Mouse (Mus musculus) forebrain, embryonic 10.5 days (tissue): ENCODE measurements around the gene Fmnl2. TPM values are rescaled to one million over a fixed set of nuclear protein-coding genes. Genes with fewer than 3 reads are reported as not detected.

Experiments
- DNase-seq: peaks from one replicate; pipeline ENCODE4 v3.0.0-alpha.2; 2017; ENCODE audit warnings: low spot score; ENCODE audit errors: extremely low spot score
- H3K27ac ChIP-seq: fragments of 300-500 bp; sonication (generic); 2 replicates; pipeline ENCODE4 v1.5.1; 2016; ENCODE audit warnings: mild to moderate bottlenecking
- H3K27me3 ChIP-seq: fragments of 300-500 bp; sonication (generic); 2 replicates; pipeline ENCODE4 v1.6.1; 2016; ENCODE audit warnings: mild to moderate bottlenecking; ENCODE audit not compliant: poor library complexity, severe bottlenecking
- H3K36me3 ChIP-seq: fragments of 300-500 bp; sonication (generic); replicated peaks from 2 replicates; pipeline ENCODE4 v1.6.1; 2016; ENCODE audit warnings: mild to moderate bottlenecking, moderate library complexity
- H3K4me1 ChIP-seq: fragments of 300-500 bp; sonication (generic); 2 replicates; pipeline ENCODE4 v1.6.1; 2016
- H3K4me3 ChIP-seq: fragments of 300-500 bp; sonication (generic); 2 replicates; pipeline ENCODE4 v1.5.1; 2016; ENCODE audit warnings: mild to moderate bottlenecking, moderate library complexity
- H3K9me3 ChIP-seq: fragments of 300-500 bp; sonication (generic); 2 replicates; pipeline ENCODE4 v1.6.1; 2016; ENCODE audit warnings: mild to moderate bottlenecking, moderate library complexity
- WGBS: fragments of 180-500 bp; shearing (Covaris S2); methylation state at CpG from one replicate; pipeline ENCODE4 v1.1.7; 2016; 5-methylcytosine and 5-hydroxymethylcytosine counted together
- polyA plus RNA-seq: library from polyadenylated mRNA; unstranded; fragments of >200 nt; fragmentation: Nextera tagmentation; extraction: Ambion mirVana; gene quantifications from 2 replicates; pipeline ENCODE4 v1.2.1, GENCODE M21; 2016

Fmnl2 gene
- polyA plus RNA-seq, 1 experiment from 2014 or later = 7.4 TPM

GRCm38 (mm10) chr2:53146852-53147251 is 289.2 kb downstream of the Fmnl2 start:
- Histone ChIP-seq H3K4me1 (no peaks in the 10 kb centered on the region), H3K27ac (no peak overlapping the region), H3K27me3 (no peaks in the 10 kb centered on the region), H3K4me3 (no peak overlapping the region), H3K36me3 (peaks cover 96% of the 10 kb centered on the region), H3K9me3 (no peaks in the 10 kb centered on the region)
- no peak for DNase-seq

GRCm38 (mm10) chr2:53173966-53174365 is 316.3 kb downstream of the Fmnl2 start:
- no peaks in the 10 kb centered on the region for H3K27me3 ChIP-seq
- no peaks in the 10 kb centered on the region for H3K4me1 ChIP-seq
- H3K4me3 ChIP-seq = no peak overlapping the region
- H3K36me3 ChIP-seq = peaks cover 65% of the 10 kb centered on the region
- H3K27ac ChIP-seq = no peak overlapping the region
- H3K9me3 ChIP-seq = no peaks in the 10 kb centered on the region
- DNase-seq = no peak

GRCm38 (mm10) chr2:53178966-53179365 is 321.3 kb downstream of the Fmnl2 start:
- H3K9me3 ChIP-seq = no peaks in the 10 kb centered on the region; the same call in 1 of the 2 replicates
- no peak for DNase-seq
- H3K27ac ChIP-seq = no peak overlapping the region
- no peak overlapping the region for H3K4me3 ChIP-seq
- H3K36me3 ChIP-seq = peaks cover 55% of the 10 kb centered on the region
- no peaks in the 10 kb centered on the region for H3K4me1 ChIP-seq
- H3K27me3 ChIP-seq = no peaks in the 10 kb centered on the region
- 95% methylated on average over 3 of the region's 3 CpGs for WGBS

GRCm38 (mm10) chr2:53179876-53180275 is 322.2 kb downstream of the Fmnl2 start:
- Histone ChIP-seq H3K4me1 (no peaks in the 10 kb centered on the region), H3K9me3 (no peaks in the 10 kb centered on the region; the same call in 1 of the 2 replicates), H3K27me3 (no peaks in the 10 kb centered on the region), H3K27ac (no peak overlapping the region), H3K4me3 (no peak overlapping the region), H3K36me3 (peaks cover 55% of the 10 kb centered on the region)
- no peak for DNase-seq

Other genes starting within 250 kb of the Fmnl2 start
- 0.50 and 1.1 TPM in 2 replicates for gene Cacnb4, start 181.0 kb upstream of the Fmnl2 start, polyA plus RNA-seq
- 31.2 and 34.0 TPM in 2 replicates for gene Stam2, start 115.6 kb upstream of the Fmnl2 start, polyA plus RNA-seq